Mouse (Mus musculus) neural tube, embryonic 11.5 days (tissue): ENCODE data around the gene 9930111J21Rik1. TPM values are rescaled to one million over a fixed set of nuclear protein-coding genes. Genes with fewer than 3 reads are reported as not detected.
"Not testable (repeated sequence)": the region's sequence is repeated elsewhere in the genome, so short reads cannot be mapped to it uniquely, and the experiment has no call there.

Experiments used
- ATAC-seq: fragments of 200-750 bp; cut with Nextera tagmentation; 2 replicates; pipeline ENCODE4 v1.8.0; 2017; ENCODE audit warnings: moderate number of reproducible peaks, mild to moderate bottlenecking, moderate TSS enrichment, moderate library complexity; ENCODE audit not compliant: insufficient read depth, low FRiP score, low TSS enrichment
- DNase-seq: peaks from one replicate; pipeline ENCODE4 v3.0.0-alpha.2; 2015; ENCODE audit warnings: low spot score
- H3K27ac ChIP-seq: fragments of 300-500 bp; sonication (generic); 2 replicates; pipeline ENCODE4 v1.5.1; 2014; ENCODE audit warnings: low read depth, mild to moderate bottlenecking, low read length
- H3K27me3 ChIP-seq: fragments of 300-500 bp; sonication (generic); 2 replicates; pipeline ENCODE4 v1.6.1; 2014; ENCODE audit warnings: mild to moderate bottlenecking, low read length, mixed read lengths; ENCODE audit not compliant: control insufficient read depth, insufficient read depth
- H3K36me3 ChIP-seq: fragments of 300-500 bp; sonication (generic); 2 replicates; pipeline ENCODE4 v1.6.1; 2014; ENCODE audit warnings: mild to moderate bottlenecking, low read length, moderate library complexity, mixed read lengths; ENCODE audit not compliant: control insufficient read depth, insufficient read depth
- H3K4me1 ChIP-seq: fragments of 300-500 bp; sonication (generic); 2 replicates; pipeline ENCODE4 v1.6.1; 2014; ENCODE audit warnings: low read length, mixed read lengths; ENCODE audit not compliant: control insufficient read depth, insufficient read depth
- H3K4me2 ChIP-seq: fragments of 300-500 bp; sonication (generic); 2 replicates; pipeline ENCODE4 v1.6.1; 2014; ENCODE audit warnings: low read depth, mild to moderate bottlenecking, moderate library complexity
- H3K4me3 ChIP-seq: fragments of 300-500 bp; sonication (generic); 2 replicates; pipeline ENCODE4 v1.5.1; 2014; ENCODE audit warnings: low read depth, low read length
- H3K9ac ChIP-seq: fragments of 300-500 bp; sonication (generic); 2 replicates; pipeline ENCODE4 v1.6.1; 2014; ENCODE audit warnings: mild to moderate bottlenecking, low read length
- H3K9me3 ChIP-seq: fragments of 300-500 bp; sonication (generic); 2 replicates; pipeline ENCODE4 v1.6.1; 2016; ENCODE audit warnings: low read length; ENCODE audit not compliant: control insufficient read depth
- whole genome bisulfite sequencing: fragments of 180-500 bp; shearing (Covaris S2); extraction: QIAGEN DNeasy Blood & Tissue Kit; methylation state at CpG from one replicate; pipeline ENCODE4 v1.1.7; 2014; 5-methylcytosine and 5-hydroxymethylcytosine counted together
- polyA plus RNA-seq: library from polyadenylated mRNA; unstranded; fragments of >200 nt; fragmentation: Nextera tagmentation; extraction: Ambion mirVana; gene quantifications from 2 replicates; pipeline ENCODE4 v1.2.1, GENCODE M21; 2014

The 9930111J21Rik1 gene
- polyA plus RNA-seq, 1 experiment from 2014 or later, result 0.09 TPM

DNA sequence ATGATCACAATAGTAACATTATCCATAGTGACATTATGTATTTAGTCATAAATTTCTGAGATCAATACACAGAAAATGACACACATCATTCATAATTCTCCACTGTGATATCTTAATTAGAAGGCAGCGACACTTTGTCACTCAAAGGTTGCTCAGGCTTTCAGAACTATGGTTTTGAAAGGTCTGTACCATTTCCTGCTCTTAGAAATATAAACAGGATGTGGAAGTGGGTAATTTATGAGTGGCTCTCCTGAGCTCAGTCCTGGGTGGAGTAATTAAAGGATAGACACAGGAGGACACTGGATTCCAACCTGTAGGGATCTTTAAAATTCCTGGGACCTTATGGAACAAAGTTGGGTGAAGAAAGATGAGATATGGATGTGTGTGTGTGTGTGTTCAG is 45.8 kb downstream of the 9930111J21Rik1 start:
- not testable (repeated sequence) for H3K4me1 ChIP-seq, H3K9me3 ChIP-seq, ATAC-seq, H3K4me2 ChIP-seq, H3K27ac ChIP-seq, DNase-seq, H3K9ac ChIP-seq, H3K4me3 ChIP-seq, H3K27me3 ChIP-seq, H3K36me3 ChIP-seq
- WGBS, result 86% methylated on average over 1 of the region's 1 CpGs

DNA sequence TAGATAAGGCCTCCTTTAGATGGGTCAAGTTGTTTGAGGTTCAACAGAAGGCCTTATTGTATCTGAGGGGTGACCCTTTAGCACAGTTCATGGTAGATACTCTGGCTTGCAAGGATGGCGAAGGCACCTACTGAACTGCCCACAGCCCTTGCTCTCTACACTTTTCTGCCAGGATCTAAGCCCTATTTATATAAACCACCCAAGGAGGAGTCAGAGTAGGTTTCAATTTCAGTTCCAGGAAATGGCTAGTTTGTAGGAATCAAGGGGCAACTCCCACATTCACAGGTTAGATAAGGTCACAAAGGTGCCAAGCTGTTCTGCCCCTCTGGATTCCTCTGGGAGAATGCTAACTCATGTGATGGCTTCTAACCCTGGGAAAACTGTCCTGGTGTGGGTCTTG is 51.1 kb downstream of the 9930111J21Rik1 start:
- H3K4me1 ChIP-seq, H3K9ac ChIP-seq, H3K36me3 ChIP-seq, ATAC-seq, H3K4me3 ChIP-seq, H3K27ac ChIP-seq, DNase-seq, H3K4me2 ChIP-seq, H3K9me3 ChIP-seq, H3K27me3 ChIP-seq: not testable (repeated sequence)
- 90% methylated on average over 1 of the region's 1 CpGs for WGBS

DNA sequence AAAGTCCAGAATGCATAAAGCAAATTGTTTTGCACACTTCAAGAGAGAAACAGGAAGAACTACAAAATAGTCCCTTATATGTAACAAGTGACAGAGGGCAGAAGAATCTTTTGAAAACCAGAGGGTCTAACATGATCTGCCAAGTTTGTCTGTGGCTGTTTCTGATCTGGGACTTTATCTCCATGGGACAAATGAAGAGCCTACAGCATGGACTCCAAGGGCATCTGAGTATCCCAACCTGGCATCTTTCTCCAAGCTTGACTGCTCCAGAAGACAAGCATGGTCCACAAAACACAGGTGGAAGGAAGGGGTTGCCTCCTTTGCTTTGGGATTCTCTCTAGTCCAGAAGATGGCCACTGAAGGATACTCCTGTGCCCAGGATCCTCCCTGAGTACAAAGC is 52.8 kb downstream of the 9930111J21Rik1 start:
- H3K9ac ChIP-seq, H3K4me2 ChIP-seq, H3K27ac ChIP-seq, H3K4me3 ChIP-seq, H3K9me3 ChIP-seq, H3K4me1 ChIP-seq, H3K36me3 ChIP-seq, DNase-seq, ATAC-seq, H3K27me3 ChIP-seq: not testable (repeated sequence)

DNA sequence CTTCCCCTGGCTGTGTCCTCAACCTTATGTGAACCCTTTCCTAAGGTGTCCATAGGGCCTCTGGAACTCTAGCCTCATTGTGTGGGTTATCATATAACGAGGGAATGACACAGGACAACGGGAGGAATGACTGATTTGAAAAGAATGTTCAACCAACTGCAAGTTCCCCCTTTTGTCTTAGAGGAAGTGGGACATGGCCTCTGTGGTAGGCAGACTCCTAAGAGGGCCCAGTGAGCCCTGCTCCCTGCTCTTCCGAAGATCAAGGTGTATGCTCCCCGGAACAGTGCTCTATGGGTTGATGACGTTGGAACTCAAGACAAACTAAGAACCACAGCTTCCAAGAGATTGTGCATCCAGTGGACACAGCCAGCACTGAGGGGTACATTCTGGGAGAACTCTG is 55.4 kb downstream of the 9930111J21Rik1 start:
- not testable (repeated sequence) for H3K9me3 ChIP-seq, H3K27me3 ChIP-seq, ATAC-seq, H3K9ac ChIP-seq, H3K27ac ChIP-seq, H3K4me1 ChIP-seq, DNase-seq, H3K4me2 ChIP-seq, H3K4me3 ChIP-seq, H3K36me3 ChIP-seq
- WGBS, result 83% methylated on average over 5 of the region's 5 CpGs

DNA sequence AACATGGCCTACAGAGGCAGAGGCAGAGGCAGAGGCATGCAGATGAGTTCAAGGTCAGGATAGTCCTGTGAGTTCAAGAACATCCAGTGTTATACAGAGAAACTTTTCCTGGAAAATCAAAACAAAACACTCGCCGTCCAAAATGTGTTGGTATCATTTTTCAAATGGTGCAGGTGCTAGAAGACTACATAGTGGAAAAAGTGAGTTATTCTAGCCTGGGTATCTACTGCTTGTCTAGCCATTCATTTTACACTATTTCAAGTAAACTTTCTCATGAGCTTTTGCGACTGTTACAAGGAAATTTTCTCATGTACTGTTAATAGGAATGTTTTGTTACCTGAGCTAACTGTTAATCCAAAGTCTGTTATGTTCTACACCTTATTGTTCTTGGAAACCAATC is 60.8 kb downstream of the 9930111J21Rik1 start:
- no peak overlapping the region for H3K4me2 ChIP-seq
- H3K27me3 ChIP-seq, result no peaks in the 10 kb centered on the region
- H3K4me3 ChIP-seq, result no peak overlapping the region
- no peaks in the 10 kb centered on the region for H3K4me1 ChIP-seq
- H3K9me3 ChIP-seq, result no peaks in the 10 kb centered on the region
- H3K27ac ChIP-seq, result no peak overlapping the region
- H3K36me3 ChIP-seq, result no peaks in the 10 kb centered on the region
- DNase-seq, result no peak
- H3K9ac ChIP-seq, result no peak overlapping the region
- ATAC-seq, result no peak
- WGBS, result 94% methylated on average over 3 of the region's 3 CpGs

DNA sequence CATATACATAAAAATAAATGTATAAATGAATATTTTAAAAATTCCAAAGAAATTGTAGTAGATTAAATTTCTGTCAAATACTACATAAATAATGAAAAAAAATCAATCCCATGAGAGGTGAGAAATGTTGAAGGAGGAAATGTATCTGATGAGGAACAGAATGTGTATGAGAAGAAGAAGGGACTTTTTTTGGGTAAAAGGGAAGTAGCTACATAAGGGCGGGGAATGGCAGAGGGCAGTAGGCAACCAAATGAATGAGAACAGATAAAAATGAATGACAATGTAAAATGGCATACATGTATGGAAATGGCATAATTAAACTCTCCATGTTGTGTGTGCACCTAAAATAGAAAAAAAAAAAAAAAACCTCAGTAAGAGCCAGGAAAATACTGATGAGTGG is 65.6 kb downstream of the 9930111J21Rik1 start:
- WGBS, result 93% methylated on average over 1 of the region's 1 CpGs
- no peak for DNase-seq
- H3K27me3 ChIP-seq, result no peaks in the 10 kb centered on the region
- no peak overlapping the region for H3K4me3 ChIP-seq
- H3K9me3 ChIP-seq, result no peaks in the 10 kb centered on the region
- no peaks in the 10 kb centered on the region for H3K4me1 ChIP-seq
- no peaks in the 10 kb centered on the region for H3K36me3 ChIP-seq
- H3K27ac ChIP-seq, result no peak overlapping the region
- ATAC-seq, result no peak
- H3K9ac ChIP-seq, result no peak overlapping the region
- H3K4me2 ChIP-seq, result no peak overlapping the region

DNA sequence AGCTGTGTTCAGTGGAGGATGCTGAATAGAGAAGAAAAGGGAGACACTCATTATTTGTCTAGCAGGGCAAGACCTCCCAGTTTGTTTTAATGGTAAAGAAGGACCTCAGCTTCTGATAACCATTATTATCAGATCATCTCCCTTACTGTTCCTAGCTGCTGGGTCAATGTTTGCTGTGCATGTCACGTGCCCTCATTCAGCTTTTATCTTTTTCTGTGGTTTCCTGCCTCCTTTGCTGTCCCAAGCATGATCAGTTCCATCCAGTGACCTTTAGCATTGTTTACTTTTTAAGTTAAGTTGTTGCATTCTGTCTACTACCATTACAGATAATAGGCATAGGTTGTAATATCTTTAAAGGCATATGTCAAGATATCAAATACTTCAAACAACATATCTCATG is 70.7 kb downstream of the 9930111J21Rik1 start:
- no peaks in the 10 kb centered on the region for H3K9me3 ChIP-seq

DNA sequence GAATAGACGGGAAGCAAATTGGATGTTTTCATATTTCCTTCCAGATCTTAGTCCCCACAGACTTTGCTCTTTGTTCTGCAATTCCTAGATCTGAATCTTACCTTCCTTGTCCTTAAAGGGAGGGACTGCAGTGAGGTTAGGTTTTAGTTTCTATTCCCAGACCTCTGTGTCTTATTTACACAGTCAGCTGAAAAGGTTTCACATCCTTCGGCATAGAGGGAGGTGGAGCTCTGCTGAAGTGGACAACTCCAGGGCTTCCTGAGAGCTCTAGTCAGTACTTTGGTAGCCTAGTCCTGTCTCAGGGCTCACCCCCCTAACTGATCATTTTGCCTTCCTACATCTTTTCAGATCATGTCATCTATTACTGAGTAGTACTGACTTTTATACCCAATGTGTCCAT is 77.2 kb downstream of the 9930111J21Rik1 start, which contains the start of gene Gm5431:
Gm5431 (minus strand) TSS at position 194 of the 400 bp plus-strand sequence.
- no peak within 1 kb of the TSS for H3K4me2 ChIP-seq
- 84% methylated on average over 2 of the region's 2 CpGs for WGBS

More for the DNA sequence above, 70.7 kb downstream of the 9930111J21Rik1 start:
- ATAC-seq (no peak), DNase-seq (no peak)
- Histone ChIP-seq H3K4me3 (no peak overlapping the region), H3K27ac (no peak overlapping the region), H3K9ac (no peak overlapping the region), H3K36me3 (no peaks in the 10 kb centered on the region), H3K4me2 (no peak overlapping the region), H3K27me3 (no peaks in the 10 kb centered on the region), H3K4me1 (no peaks in the 10 kb centered on the region)
- 74% methylated on average over 1 of the region's 1 CpGs for WGBS

DNA sequence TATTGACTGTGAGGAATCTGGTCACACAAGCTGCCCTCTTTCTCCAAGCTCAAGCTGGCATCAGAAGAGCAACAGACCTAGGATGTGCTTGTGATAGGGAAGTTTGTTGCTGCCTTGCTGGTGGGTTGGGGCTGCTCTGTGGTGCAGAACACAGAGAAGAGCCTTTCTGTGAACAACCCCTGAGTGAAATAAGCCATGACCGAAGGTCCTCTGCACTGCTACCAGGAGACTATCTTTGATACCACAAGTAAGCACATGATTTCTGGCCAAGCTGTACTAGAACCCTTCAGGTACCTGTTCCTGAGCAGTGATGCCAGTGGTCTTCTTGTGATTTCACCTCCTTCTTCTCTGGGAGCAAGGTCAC is 77.6 kb downstream of the 9930111J21Rik1 start:
- 96% methylated on average over 1 of the region's 1 CpGs for WGBS
- ATAC-seq, result not testable (repeated sequence)

More for the DNA sequence above, 77.2 kb downstream of the 9930111J21Rik1 start, which contains the start of gene Gm5431:
- H3K9me3 ChIP-seq, result no peaks in the 10 kb centered on the region
- no peak within 1 kb of the TSS for H3K9ac ChIP-seq
- H3K27ac ChIP-seq, result no peak within 1 kb of the TSS
- H3K36me3 ChIP-seq, result no peaks in the 10 kb centered on the region
- no peak within 1 kb of the TSS for H3K4me3 ChIP-seq
- H3K27me3 ChIP-seq, result no peaks in the 10 kb centered on the region
- DNase-seq (no peak), ATAC-seq (no peak)
- H3K4me1 ChIP-seq, result no peaks in the 10 kb centered on the region

More for the DNA sequence above, 77.6 kb downstream of the 9930111J21Rik1 start:
- not testable (repeated sequence) for DNase-seq, H3K27me3 ChIP-seq, H3K36me3 ChIP-seq, H3K27ac ChIP-seq, H3K9me3 ChIP-seq, H3K4me2 ChIP-seq, H3K4me3 ChIP-seq, H3K9ac ChIP-seq, H3K4me1 ChIP-seq
